Mouse (Mus musculus) forebrain, embryonic 13.5 days (tissue): Measurements from ENCODE around the gene Phf14. TPM values are rescaled to one million over a fixed set of nuclear protein-coding genes. Genes with fewer than 3 reads are reported as not detected.

Source experiments
- ATAC-seq: fragments of 200-750 bp; cut with Nextera tagmentation; 2 replicates; pipeline ENCODE4 v1.8.0; 2017
- H3K27ac ChIP-seq: fragments of 300-500 bp; sonication (generic); 2 replicates; pipeline ENCODE4 v1.5.1; 2015; ENCODE audit warnings: inconsistent platforms, mild to moderate bottlenecking, moderate library complexity
- H3K27me3 ChIP-seq: fragments of 300-500 bp; sonication (generic); 2 replicates; pipeline ENCODE4 v1.6.1; 2015; ENCODE audit warnings: mild to moderate bottlenecking, inconsistent platforms
- H3K36me3 ChIP-seq: fragments of 300-500 bp; sonication (generic); 2 replicates; pipeline ENCODE4 v1.6.1; 2015; ENCODE audit warnings: mild to moderate bottlenecking, inconsistent platforms; ENCODE audit not compliant: poor library complexity, severe bottlenecking
- H3K4me1 ChIP-seq: fragments of 300-500 bp; sonication (generic); 2 replicates; pipeline ENCODE4 v1.6.1; 2015; ENCODE audit warnings: inconsistent platforms
- H3K4me2 ChIP-seq: fragments of 300-500 bp; sonication (generic); 2 replicates; pipeline ENCODE4 v1.6.1; 2015; ENCODE audit warnings: inconsistent platforms, mild to moderate bottlenecking, moderate library complexity
- H3K4me3 ChIP-seq: fragments of 300-500 bp; sonication (generic); 2 replicates; pipeline ENCODE4 v1.5.1; 2015; ENCODE audit warnings: mild to moderate bottlenecking, inconsistent platforms
- H3K9ac ChIP-seq: fragments of 300-500 bp; sonication (generic); 2 replicates; pipeline ENCODE4 v1.6.1; 2015; ENCODE audit warnings: mild to moderate bottlenecking, inconsistent platforms
- H3K9me3 ChIP-seq: fragments of 300-500 bp; sonication (generic); replicated peaks from 2 replicates; pipeline ENCODE4 v1.6.1; 2016; ENCODE audit warnings: inconsistent platforms
- WGBS: fragments of 180-500 bp; shearing (Covaris S2); methylation state at CpG from one replicate; pipeline ENCODE4 v1.1.7; 2015; 5-methylcytosine and 5-hydroxymethylcytosine counted together
- polyA plus RNA-seq: library from polyadenylated mRNA; unstranded; fragments of >200 nt; fragmentation: Nextera tagmentation; extraction: Ambion mirVana; gene quantifications from 2 replicates; pipeline ENCODE4 v1.2.1, GENCODE M21; 2015

The Phf14 gene
- polyA plus RNA-seq, 1 experiment from 2014 or later = 109 TPM

DNA sequence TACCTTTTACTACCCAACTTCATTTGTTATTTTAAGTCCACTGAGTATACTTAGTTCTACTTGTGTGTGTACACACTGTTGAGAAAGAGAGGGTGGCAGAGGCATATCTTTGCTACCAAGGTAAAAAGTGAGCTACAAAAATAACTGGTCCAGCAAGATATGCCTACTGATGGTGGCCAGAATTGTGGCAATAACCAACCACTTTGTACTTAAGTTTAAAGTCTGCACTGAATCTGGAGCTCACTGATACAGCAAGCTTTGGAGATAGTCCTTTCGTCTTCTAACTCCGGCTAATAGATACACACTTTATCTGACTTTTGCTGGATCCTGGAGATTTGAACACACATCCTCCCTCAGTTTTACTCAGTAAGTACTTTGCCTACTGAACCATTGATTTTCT, 115.8 kb downstream of the Phf14 start:
- H3K4me3 ChIP-seq = no peak overlapping the region
- H3K4me1 ChIP-seq = no peaks in the 10 kb centered on the region
- H3K27me3 ChIP-seq = no peaks in the 10 kb centered on the region
- WGBS = 96% methylated on average over 2 of the region's 2 CpGs
- no peak overlapping the region for H3K27ac ChIP-seq
- H3K9me3 ChIP-seq = no peaks in the 10 kb centered on the region
- no peak overlapping the region for H3K9ac ChIP-seq
- no peak overlapping the region for H3K4me2 ChIP-seq
- peaks cover 20% of the 10 kb centered on the region; the same call in 1 of the 2 replicates for H3K36me3 ChIP-seq
- ATAC-seq = no peak

DNA sequence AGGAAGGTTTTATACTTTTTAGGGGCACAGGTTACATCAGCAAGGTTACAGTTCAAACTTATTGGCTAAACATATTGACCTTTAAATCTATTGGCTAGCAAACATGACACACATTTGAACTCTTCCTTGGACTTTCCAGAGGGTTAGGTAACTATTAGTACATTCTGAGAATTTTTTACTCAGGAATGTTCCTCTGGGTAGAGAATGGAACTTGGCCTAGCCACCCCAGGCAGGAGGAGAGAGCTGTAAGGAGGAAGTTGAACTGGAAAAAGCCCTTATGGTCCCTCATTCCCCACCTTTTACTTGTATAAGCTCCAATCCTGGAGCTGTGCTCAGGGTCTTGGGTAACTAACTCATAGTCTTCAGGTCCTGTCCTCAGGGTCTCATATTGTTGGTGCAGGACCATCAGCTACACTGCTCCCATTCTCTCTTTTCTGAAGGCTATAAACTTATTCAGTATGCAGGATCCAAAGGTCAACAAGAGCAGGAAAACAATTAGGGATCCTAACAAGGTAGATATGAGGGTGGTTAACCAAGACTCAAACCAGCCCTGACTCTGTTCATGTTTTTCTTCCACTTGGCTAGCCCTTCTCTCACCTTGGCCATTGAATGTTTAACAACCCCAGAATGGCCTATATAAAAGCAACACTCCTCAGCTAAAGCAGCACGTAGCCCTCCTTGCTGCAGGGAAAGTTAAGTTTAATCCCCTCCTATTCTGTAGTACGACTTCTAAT, 119.4 kb downstream of the Phf14 start:
- Histone ChIP-seq H3K9me3 (no peaks in the 10 kb centered on the region; the same call in 1 of the 2 replicates), H3K4me1 (no peaks in the 10 kb centered on the region), H3K36me3 (peaks cover 8% of the 10 kb centered on the region), H3K27ac (no peak overlapping the region), H3K9ac (no peak overlapping the region), H3K27me3 (no peaks in the 10 kb centered on the region), H3K4me2 (no peak overlapping the region), H3K4me3 (no peak overlapping the region)
- ATAC-seq = no peak
- 78% methylated on average over 2 of the region's 2 CpGs for WGBS

- no peak overlapping the region for H3K4me2 ChIP-seq
- 71% methylated on average over 4 of the region's 4 CpGs for WGBS
- no peak overlapping the region for H3K4me3 ChIP-seq
- H3K9me3 ChIP-seq = no peaks in the 10 kb centered on the region
- no peak overlapping the region for H3K9ac ChIP-seq
- H3K36me3 ChIP-seq = peaks cover 9% of the 10 kb centered on the region
- no peak for ATAC-seq
- no peaks in the 10 kb centered on the region for H3K4me1 ChIP-seq
- H3K27me3 ChIP-seq = no peaks in the 10 kb centered on the region
- no peak overlapping the region for H3K27ac ChIP-seq
Observed at GRCm38 (mm10) chr6:12034561-12034960, 127.0 kb downstream of the Phf14 start.

DNA sequence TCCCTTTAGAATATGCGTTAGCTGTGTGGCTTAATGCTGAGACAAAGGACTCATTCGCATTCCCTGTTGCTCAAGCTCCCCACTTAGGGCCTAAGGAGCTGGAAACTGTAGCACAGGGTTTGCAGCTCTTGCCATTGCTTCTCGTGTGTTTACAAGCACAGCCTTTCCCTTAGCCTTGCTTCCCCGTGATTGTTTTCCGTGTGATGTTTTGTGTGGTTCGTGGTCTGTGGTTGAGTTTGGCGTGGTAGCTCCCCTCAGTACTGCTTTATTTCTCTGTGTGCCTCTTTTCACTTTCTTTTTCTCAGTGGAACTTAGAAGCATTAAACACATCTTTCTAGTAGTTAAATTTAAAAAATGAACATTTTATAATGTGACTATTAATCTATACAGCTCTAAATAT, 130.7 kb downstream of the Phf14 start:
- H3K4me3 ChIP-seq = no peak overlapping the region
- no peaks in the 10 kb centered on the region for H3K9me3 ChIP-seq
- no peak overlapping the region for H3K4me2 ChIP-seq
- 0 out of 2 replicates have a peak, but pooled peaks cover 7% of the 10 kb centered on the region for H3K36me3 ChIP-seq
- 73% methylated on average over 7 of the region's 7 CpGs for WGBS
- no peak for ATAC-seq
- no peaks in the 10 kb centered on the region for H3K27me3 ChIP-seq
- H3K4me1 ChIP-seq = no peaks in the 10 kb centered on the region
- no peak overlapping the region for H3K9ac ChIP-seq
- no peak overlapping the region for H3K27ac ChIP-seq

GRCm38 (mm10) chr6:12052884-12053283, 145.3 kb downstream of the Phf14 start:
- no peaks in the 10 kb centered on the region for H3K27me3 ChIP-seq
- ATAC-seq = no peak
- no peak overlapping the region for H3K27ac ChIP-seq
- H3K9me3 ChIP-seq = no peaks in the 10 kb centered on the region
- no peaks in the 10 kb centered on the region for H3K4me1 ChIP-seq
- peaks cover 6% of the 10 kb centered on the region; the same call in 1 of the 2 replicates for H3K36me3 ChIP-seq
- H3K4me3 ChIP-seq = no peak overlapping the region
- WGBS = 83% methylated on average over 2 of the region's 2 CpGs
- no peak overlapping the region for H3K9ac ChIP-seq
- H3K4me2 ChIP-seq = no peak overlapping the region

DNA sequence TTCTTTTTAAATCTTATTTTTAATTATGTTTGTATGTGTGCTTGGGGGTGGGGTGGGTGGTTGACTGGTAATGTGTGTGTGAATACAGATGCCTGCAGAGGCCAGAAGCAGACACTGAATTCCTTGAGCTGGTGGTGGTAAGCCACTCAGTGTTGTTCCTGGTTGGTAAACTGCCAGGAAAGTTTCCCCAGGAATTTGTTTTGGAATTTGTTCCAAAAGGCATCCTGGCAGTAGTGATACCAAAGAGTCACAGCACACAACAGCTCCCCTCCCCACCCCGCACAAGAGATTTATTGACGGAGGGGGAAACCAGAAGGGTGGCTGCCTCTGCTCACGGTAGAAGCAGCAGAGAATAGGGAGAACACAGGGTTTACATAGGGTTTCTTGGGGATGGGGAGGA, 146.5 kb downstream of the Phf14 start:
- H3K36me3 ChIP-seq = no peaks in the 10 kb centered on the region
- 55% methylated on average over 3 of the region's 3 CpGs for WGBS
- H3K27ac ChIP-seq = no peak overlapping the region
- H3K4me3 ChIP-seq = no peak overlapping the region
- H3K9ac ChIP-seq = no peak overlapping the region
- H3K9me3 ChIP-seq = no peaks in the 10 kb centered on the region
- no peaks in the 10 kb centered on the region for H3K27me3 ChIP-seq
- no peak overlapping the region for H3K4me2 ChIP-seq
- H3K4me1 ChIP-seq = no peaks in the 10 kb centered on the region
- no peak for ATAC-seq

DNA sequence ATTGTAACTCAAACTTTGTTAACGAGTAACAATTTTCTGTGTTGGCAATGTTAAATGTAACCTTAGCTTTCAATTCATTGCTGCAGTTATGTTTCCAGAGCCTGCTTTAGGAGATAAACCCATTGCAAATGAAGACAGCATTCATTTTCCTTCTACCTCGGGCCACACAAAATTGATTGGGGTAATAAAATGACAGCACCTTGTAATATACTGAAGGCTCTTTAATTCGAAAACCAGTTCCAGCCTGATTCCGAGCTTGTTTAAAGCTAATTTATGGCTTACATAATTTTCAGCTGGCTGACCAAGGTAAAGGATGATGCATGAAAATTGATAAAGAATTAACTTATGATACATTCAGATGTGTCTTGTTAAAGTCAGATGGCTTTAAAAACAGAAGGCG, 151.1 kb downstream of the Phf14 start:
- no peak for ATAC-seq
- H3K36me3 ChIP-seq = no peaks in the 10 kb centered on the region; the same call in 1 of the 2 replicates
- no peak overlapping the region for H3K9ac ChIP-seq
- no peak overlapping the region for H3K4me3 ChIP-seq
- 83% methylated on average over 5 of the region's 5 CpGs for WGBS
- H3K27ac ChIP-seq = no peak overlapping the region
- no peaks in the 10 kb centered on the region for H3K9me3 ChIP-seq
- no peak overlapping the region for H3K4me2 ChIP-seq
- H3K27me3 ChIP-seq = no peaks in the 10 kb centered on the region
- H3K4me1 ChIP-seq = no peaks in the 10 kb centered on the region

- ATAC-seq = no peak
- WGBS = 97% methylated on average over 7 of the region's 7 CpGs
- H3K4me3 ChIP-seq = no peak overlapping the region
Observed at GRCm38 (mm10) chr6:12059971-12060370, 152.4 kb downstream of the Phf14 start.

DNA sequence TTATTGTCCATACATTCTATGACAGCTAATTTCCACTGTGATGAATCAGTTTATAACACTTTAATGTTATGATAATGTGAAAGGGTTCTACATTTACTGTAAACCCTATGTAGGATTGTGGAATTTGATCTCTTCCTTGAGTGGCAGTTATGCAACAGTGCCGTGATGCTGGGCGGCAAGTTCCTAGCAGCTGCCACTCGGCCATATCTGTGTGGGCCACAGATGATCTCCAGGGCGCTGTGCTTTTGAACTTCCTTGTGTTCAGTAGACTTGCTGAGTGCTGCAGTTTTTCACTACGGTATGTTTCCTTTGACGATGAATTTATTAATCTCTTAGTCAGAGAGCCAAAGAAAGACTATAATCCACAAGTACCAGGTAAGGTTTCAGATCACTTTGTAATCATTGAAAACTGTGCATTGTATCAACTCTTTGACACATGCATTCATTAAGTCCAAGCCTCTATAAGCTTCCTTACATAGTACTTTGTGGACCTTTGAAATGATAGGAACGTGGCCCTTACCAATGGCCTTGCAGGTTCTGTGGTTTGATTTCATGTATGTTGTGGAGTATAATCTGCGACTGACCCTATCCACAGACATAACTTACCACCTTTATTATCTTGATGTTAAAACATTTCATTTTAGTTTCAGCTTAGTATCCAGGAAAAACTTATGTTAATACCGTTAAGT, 153.0 kb downstream of the Phf14 start:
- ATAC-seq = no peak
- Histone ChIP-seq H3K27ac (no peak overlapping the region), H3K27me3 (no peaks in the 10 kb centered on the region), H3K36me3 (no peaks in the 10 kb centered on the region; the same call in 1 of the 2 replicates), H3K9me3 (no peaks in the 10 kb centered on the region), H3K9ac (no peak overlapping the region), H3K4me2 (no peak overlapping the region), H3K4me1 (no peaks in the 10 kb centered on the region), H3K4me3 (no peak overlapping the region)
- WGBS = 93% methylated on average over 9 of the region's 9 CpGs

More at GRCm38 (mm10) chr6:12059971-12060370, 152.4 kb downstream of the Phf14 start:
- no peak overlapping the region for H3K27ac ChIP-seq
- no peak overlapping the region for H3K4me2 ChIP-seq
- H3K9me3 ChIP-seq = no peaks in the 10 kb centered on the region
- no peaks in the 10 kb centered on the region; the same call in 1 of the 2 replicates for H3K36me3 ChIP-seq
- H3K9ac ChIP-seq = no peak overlapping the region
- no peaks in the 10 kb centered on the region for H3K4me1 ChIP-seq
- H3K27me3 ChIP-seq = no peaks in the 10 kb centered on the region

GRCm38 (mm10) chr6:12067956-12068355, 160.3 kb downstream of the Phf14 start:
- Histone ChIP-seq H3K4me3 (no peak overlapping the region), H3K9ac (no peak overlapping the region), H3K4me1 (no peaks in the 10 kb centered on the region), H3K4me2 (no peak overlapping the region), H3K9me3 (no peaks in the 10 kb centered on the region), H3K27me3 (no peaks in the 10 kb centered on the region), H3K36me3 (no peaks in the 10 kb centered on the region), H3K27ac (no peak overlapping the region)
- ATAC-seq = 0 out of 2 replicates have a peak, but pooled peaks have one; percentile 6
- 75% methylated on average over 4 of the region's 4 CpGs for WGBS

- Histone ChIP-seq H3K4me1 (no peaks in the 10 kb centered on the region), H3K27ac (no peak overlapping the region), H3K9ac (no peak overlapping the region), H3K36me3 (no peaks in the 10 kb centered on the region), H3K4me3 (no peak overlapping the region), H3K9me3 (no peaks in the 10 kb centered on the region), H3K27me3 (no peaks in the 10 kb centered on the region), H3K4me2 (no peak overlapping the region)
- ATAC-seq = no peak
- 97% methylated on average over 2 of the region's 2 CpGs for WGBS
Observed at GRCm38 (mm10) chr6:12069357-12069756, 161.7 kb downstream of the Phf14 start.

- no peaks in the 10 kb centered on the region for H3K36me3 ChIP-seq
- ATAC-seq = no peak
- no peak overlapping the region for H3K27ac ChIP-seq
- 41% methylated on average over 5 of the region's 5 CpGs for WGBS
- H3K4me3 ChIP-seq = no peak overlapping the region
- H3K27me3 ChIP-seq = no peaks in the 10 kb centered on the region
- no peak overlapping the region for H3K4me2 ChIP-seq
- H3K9me3 ChIP-seq = no peaks in the 10 kb centered on the region
- no peak overlapping the region for H3K9ac ChIP-seq
- H3K4me1 ChIP-seq = 0 out of 2 replicates have a peak, but pooled peaks cover 3% of the 10 kb centered on the region
Observed at GRCm38 (mm10) chr6:12074599-12074998, 167.0 kb downstream of the Phf14 start.
